Mouse (Mus musculus): ENCODE measurements around the gene Loxl3.

Gene Loxl3

GRCm38 (mm10) chr6:83086121-83087035 is 52.4 kb downstream of the Loxl3 start, which contains the start of gene Lbx2:
TSS of gene Lbx2 (plus strand) at chr6:83086367.
- DNase-seq (ENCODE audit: extremely low read depth, low read depth): no peak

- no peak for DNase-seq (ENCODE audit: extremely low read depth, low read depth)
Observed at GRCm38 (mm10) chr6:83087205-83087925, 53.4 kb downstream of the Loxl3 start.

DNA sequence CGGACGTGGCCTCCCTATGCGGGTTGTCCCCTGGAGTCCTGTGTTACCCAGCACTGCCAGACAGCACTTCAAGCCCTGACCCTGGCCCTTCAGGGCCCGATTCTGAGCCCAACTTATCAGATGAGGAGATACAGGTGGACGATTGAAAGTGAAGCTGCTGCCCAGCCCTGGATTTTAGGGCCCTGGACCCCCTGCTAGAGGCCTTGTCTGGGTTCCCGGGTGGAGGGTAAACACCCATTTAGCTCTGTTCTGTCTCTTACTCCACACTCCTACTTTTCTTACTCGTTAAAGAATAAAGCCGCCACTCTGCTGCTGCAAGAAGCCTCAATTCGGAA is 53.9 kb downstream of the Loxl3 start:
- no peak for DNase-seq (ENCODE audit: extremely low read depth, low read depth)

DNA sequence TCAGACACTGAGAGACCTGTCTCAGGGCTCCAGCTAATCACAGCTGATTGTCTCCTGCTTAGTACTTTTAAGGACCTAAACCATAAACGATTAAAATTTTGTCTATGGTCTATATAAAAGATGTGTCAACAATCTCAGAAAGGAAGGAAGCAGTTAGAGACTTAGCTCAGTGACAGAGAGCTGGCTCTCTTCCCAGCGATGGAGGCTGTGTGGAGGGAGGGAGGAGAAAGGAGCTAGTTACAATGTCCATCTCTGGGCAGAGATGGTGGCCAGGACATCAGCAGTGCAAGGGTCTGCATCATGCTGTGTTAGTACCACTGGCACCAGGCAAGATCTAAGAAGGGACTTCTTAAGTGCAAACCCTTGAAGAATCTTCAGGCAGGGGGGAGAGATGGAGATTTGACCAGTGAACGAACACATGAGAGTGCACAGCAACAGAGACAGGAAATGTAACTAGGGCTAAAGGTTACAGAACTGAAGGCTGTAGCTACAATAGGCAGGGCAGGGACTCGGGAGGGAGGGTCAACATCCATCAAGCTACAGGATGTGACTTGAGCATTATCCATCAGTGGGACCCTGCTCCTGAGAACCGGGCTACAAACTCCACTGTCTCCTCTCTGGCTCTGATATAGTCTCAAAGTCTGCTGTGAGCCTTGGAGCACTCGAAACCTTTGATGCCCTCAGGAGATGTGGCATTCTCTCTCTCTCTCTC is 58.6 kb downstream of the Loxl3 start:
- no peak for DNase-seq (ENCODE audit: extremely low read depth, low read depth)

DNA sequence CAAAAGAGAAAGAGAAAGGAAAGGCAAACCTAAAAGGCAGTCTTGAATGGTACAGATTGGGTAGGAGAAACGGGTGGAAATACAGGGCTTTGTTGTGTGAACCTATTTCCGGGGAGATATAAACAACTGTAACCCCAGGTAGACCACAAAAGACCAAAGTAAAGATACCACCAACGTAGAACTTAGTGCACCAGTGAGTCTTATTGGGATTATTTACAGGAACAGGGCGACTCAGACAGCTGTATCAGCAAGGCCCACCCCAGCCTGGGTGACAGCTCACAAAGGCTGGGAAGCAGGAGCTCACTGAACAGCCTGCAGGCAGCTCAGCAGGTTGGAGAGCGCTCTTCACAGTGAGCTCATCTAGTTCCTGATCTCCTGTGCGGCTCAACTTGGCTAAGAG is 62.0 kb downstream of the Loxl3 start:
- DNase-seq (ENCODE audit: extremely low read depth, low read depth): no peak

- DNase-seq (ENCODE audit: extremely low read depth, low read depth): no peak
Observed at GRCm38 (mm10) chr6:83098411-83098810, 64.4 kb downstream of the Loxl3 start.

GRCm38 (mm10) chr6:83101316-83101687 is 67.3 kb downstream of the Loxl3 start, which contains the start of the genes Ccdc142 and Gm42688:
TSS of gene Ccdc142 (plus strand) at chr6:83101601.
TSS of gene Gm42688 (plus strand) at chr6:83101617.
- peak; percentile 87 for DNase-seq (ENCODE audit: extremely low read depth, low read depth)

DNA sequence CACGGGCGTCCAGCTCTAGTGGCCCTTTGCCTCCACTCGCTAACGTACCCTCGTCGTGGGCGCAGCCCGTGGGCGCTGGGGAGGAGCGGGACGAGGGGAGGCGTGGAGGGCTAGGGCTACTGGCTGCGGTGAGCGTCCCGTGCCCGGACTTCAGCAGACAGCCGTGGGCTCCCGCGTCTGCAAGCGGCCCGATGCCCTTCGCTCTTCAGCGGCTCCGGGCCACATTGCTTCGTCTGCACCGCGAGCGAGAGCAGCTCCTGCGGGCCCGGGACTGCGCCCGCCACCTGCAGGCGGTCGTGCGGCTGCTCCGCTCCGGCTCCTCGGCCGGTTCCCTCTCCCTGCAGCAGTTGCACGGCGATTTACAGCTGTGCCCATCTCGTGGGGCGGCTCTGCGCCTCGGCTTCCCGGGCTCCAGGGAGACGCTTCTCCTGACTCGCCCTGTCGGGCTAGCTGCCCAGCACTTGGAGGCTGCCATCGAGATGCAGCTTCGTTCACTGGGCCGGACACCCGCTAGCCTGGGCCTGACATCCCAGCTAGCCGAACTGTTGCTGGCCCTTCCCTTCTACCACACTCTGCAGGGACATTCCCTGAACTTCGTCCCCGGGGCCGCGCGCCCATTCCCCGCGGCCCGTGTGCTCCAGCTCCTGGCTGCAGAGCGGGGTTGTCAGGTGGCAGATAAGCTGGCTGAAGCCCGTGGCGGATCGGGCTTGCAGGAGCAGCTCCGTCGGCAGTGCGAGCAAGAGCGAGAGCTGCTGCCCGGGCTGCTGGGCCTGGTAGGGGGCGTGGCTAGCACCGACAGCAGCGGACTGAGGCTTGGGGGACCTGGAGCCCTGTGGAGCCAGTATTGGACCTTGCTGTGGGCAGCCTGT is 67.9 kb downstream of the Loxl3 start:
- DNase-seq (ENCODE audit: extremely low read depth, low read depth): no peak

Measured in MEL-GATA-1-ER (cell line).